Mouse (Mus musculus): Measurements from ENCODE around the gene Slc35a3. TPM values are rescaled to one million over a fixed set of nuclear protein-coding genes. Genes with fewer than 3 reads are reported as not detected.
"Not testable (repeated sequence)": the region's sequence is repeated elsewhere in the genome, so short reads cannot be mapped to it uniquely, and the experiment has no call there.

Gene Slc35a3
- total RNA-seq, 2 experiments from 2014 or later: 15.9 to 28.3 TPM

- ATAC-seq (replicated peaks; ENCODE audit: low FRiP score, poor library complexity, severe bottlenecking): no peak
These were observed 9.9 kb downstream of the Slc35a3 start for GRCm38 (mm10) chr3:116702647-116703272.

- ATAC-seq (replicated peaks; ENCODE audit: low FRiP score, poor library complexity, severe bottlenecking): no peak
These were observed 11.0 kb downstream of the Slc35a3 start for GRCm38 (mm10) chr3:116701601-116702000.

GRCm38 (mm10) chr3:116698786-116699185, 13.8 kb downstream of the Slc35a3 start:
- ATAC-seq (replicated peaks; ENCODE audit: low FRiP score, poor library complexity, severe bottlenecking): no peak

GRCm38 (mm10) chr3:116695666-116695985, 17.0 kb downstream of the Slc35a3 start:
- ATAC-seq (replicated peaks; ENCODE audit: low FRiP score, poor library complexity, severe bottlenecking): no peak

- peak; percentile 67 for ATAC-seq (replicated peaks; ENCODE audit: low FRiP score, poor library complexity, severe bottlenecking)
These were observed 17.5 kb downstream of the Slc35a3 start for GRCm38 (mm10) chr3:116694955-116695665.

- peak; percentile 92 for ATAC-seq (replicated peaks; ENCODE audit: low FRiP score, poor library complexity, severe bottlenecking)
These were observed 18.3 kb downstream of the Slc35a3 start for GRCm38 (mm10) chr3:116694312-116694711.

GRCm38 (mm10) chr3:116681160-116681559, 31.5 kb downstream of the Slc35a3 start, which contains the start of gene Gm43191:
TSS of gene Gm43191 (minus strand) at chr3:116681260.
- no peak for ATAC-seq (replicated peaks; ENCODE audit: low FRiP score, poor library complexity, severe bottlenecking)

GRCm38 (mm10) chr3:116664281-116664680, 48.4 kb downstream of the Slc35a3 start:
- ATAC-seq (replicated peaks; ENCODE audit: low FRiP score, poor library complexity, severe bottlenecking): not testable (repeated sequence)

- peak; percentile 98 for ATAC-seq (replicated peaks; ENCODE audit: low FRiP score, poor library complexity, severe bottlenecking)
These were observed 50.2 kb downstream of the Slc35a3 start, which contains the start of gene Mfsd14a for GRCm38 (mm10) chr3:116662463-116662863. TSS of gene Mfsd14a (minus strand) at chr3:116662677.

GRCm38 (mm10) chr3:116661870-116662414, 50.7 kb downstream of the Slc35a3 start:
- ATAC-seq (replicated peaks; ENCODE audit: low FRiP score, poor library complexity, severe bottlenecking): peak; percentile 50

- no peak for ATAC-seq (replicated peaks; ENCODE audit: low FRiP score, poor library complexity, severe bottlenecking)
These were observed 51.3 kb downstream of the Slc35a3 start for GRCm38 (mm10) chr3:116661288-116661869.

- ATAC-seq (replicated peaks; ENCODE audit: low FRiP score, poor library complexity, severe bottlenecking): no peak
These were observed 52.7 kb downstream of the Slc35a3 start for GRCm38 (mm10) chr3:116659856-116660430.

GRCm38 (mm10) chr3:116658928-116659565, 53.6 kb downstream of the Slc35a3 start:
- ATAC-seq (replicated peaks; ENCODE audit: low FRiP score, poor library complexity, severe bottlenecking): no peak

- ATAC-seq (replicated peaks; ENCODE audit: low FRiP score, poor library complexity, severe bottlenecking): no peak
These were observed 56.3 kb downstream of the Slc35a3 start for GRCm38 (mm10) chr3:116656184-116656965.

GRCm38 (mm10) chr3:116654051-116654450, 58.6 kb downstream of the Slc35a3 start:
- not testable (repeated sequence) for ATAC-seq (replicated peaks; ENCODE audit: low FRiP score, poor library complexity, severe bottlenecking)

- ATAC-seq (replicated peaks; ENCODE audit: low FRiP score, poor library complexity, severe bottlenecking): 0 out of 2 replicates have a peak, but pooled peaks have one; percentile 13
These were observed 59.2 kb downstream of the Slc35a3 start for GRCm38 (mm10) chr3:116653278-116653945.

GRCm38 (mm10) chr3:116652033-116652446, 60.6 kb downstream of the Slc35a3 start:
- ATAC-seq (replicated peaks; ENCODE audit: low FRiP score, poor library complexity, severe bottlenecking): no peak

GRCm38 (mm10) chr3:116650698-116651097, 61.9 kb downstream of the Slc35a3 start:
- no peak for ATAC-seq (replicated peaks; ENCODE audit: low FRiP score, poor library complexity, severe bottlenecking)
